8 mouse cellular contexts compared by ENCODE assay signal in genomic region chr15:77013753-77014241, GRCm38 (mm10). TPM values are rescaled to one million over a fixed set of nuclear protein-coding genes. Genes with fewer than 3 reads are reported as not detected.
A peak's percentile ranks its signal among the peaks of the same experiment; 100 is the strongest.
DNase-seq lines count a peak whose midpoint lies in the region; ATAC-seq and TF ChIP-seq lines count a peak whose summit lies in the region.
"Had no signal": no experiment of that assay in that cellular context is flagged by ENCODE, and none has a peak within 500 bp of the region (broad histone marks: within the 10 kb centered on the region; RNA-seq: fewer than 3 reads in every experiment).

No protein-coding gene starts in this region.

- no peak overlapping the region for H3K27ac ChIP-seq in cortical plate, adult 2 months (ENCODE audit: insufficient read depth, low read length)
- peak overlapping the region; percentile 98 for H3K27ac ChIP-seq in heart, embryonic 15.5 days
- H3K27ac ChIP-seq: macrophage had no signal

- no peaks in the 10 kb centered on the region; the same call in 1 of the 2 replicates for H3K36me3 ChIP-seq in heart, embryonic 15.5 days

- peak overlapping the region; percentile 55 for H3K4me2 ChIP-seq in heart, embryonic 15.5 days

- no peak for TF ChIP-seq CTCF in cortical plate, adult 2 months (IDR thresholded peaks at IDR 0.05; ENCODE audit: extremely low read depth, insufficient read depth, low read length)

- 5% methylated on average over 15 of the region's 15 CpGs for WGBS in heart, embryonic 15.5 days

- ATAC-seq in heart, embryonic 15.5 days (replicated peaks; ENCODE audit: insufficient number of reproducible peaks, insufficient read depth, low FRiP score, low read depth): peak; percentile 86

- no peaks in the 10 kb centered on the region for H3K27me3 ChIP-seq in heart, embryonic 15.5 days

- no peaks in the 10 kb centered on the region for H3K9me3 ChIP-seq in heart, embryonic 15.5 days (replicated peaks)

- H3K4me1 ChIP-seq in cortical plate, adult 2 months (ENCODE audit: control insufficient read depth, insufficient read depth, low read length): no peaks in the 10 kb centered on the region
- peaks cover 75% of the 10 kb centered on the region for H3K4me1 ChIP-seq in heart, embryonic 15.5 days (replicated peaks)

- TF ChIP-seq POLR2A in cortical plate, adult 2 months (IDR thresholded peaks at IDR 0.05; ENCODE audit: extremely low read depth, insufficient read depth, low read length): peak; percentile 28; the same call in 1 of the 2 replicates

- peak; percentile 72 for DNase-seq in NIH3T3 (ENCODE audit: low read depth)
- DNase-seq in kidney, postnatal 14 days: peak; percentile 66
- DNase-seq in neural tube, embryonic 10.5 days (ENCODE audit: extremely low spot score, low spot score): peak; percentile 31
- DNase-seq in spleen, postnatal 36 days (ENCODE audit: low spot score in 2 of 2): no peak
- no peak for DNase-seq in spleen, postnatal 14 days (ENCODE audit: low spot score in 2 of 2)

- peak overlapping the region; percentile 46 for H3K9ac ChIP-seq in heart, embryonic 15.5 days

- no peak overlapping the region for H3K4me3 ChIP-seq in cortical plate, adult 2 months (ENCODE audit: insufficient read depth, low read length)
- peak overlapping the region; percentile 36 for H3K4me3 ChIP-seq in heart, embryonic 15.5 days

RNA-seq across cellular contexts. Expression of gene Apol6, which starts 30.7 kb away (rescaled TPM):
- polyA plus RNA-seq in cortical plate, adult 2 months (2012; rRNA removed): 0.10 and 0.11 TPM in 2 replicates
- polyA plus RNA-seq in heart, embryonic 15.5 days (2015; fragmentation: Nextera tagmentation; extraction: Ambion mirVana): 0.19 and 0.26 TPM in 2 replicates
- polyA plus RNA-seq: macrophage had no signal

RNA-seq across cellular contexts. Expression of gene Mb, which starts 36.7 kb away (rescaled TPM):
- 0.15 and 0.26 TPM in 2 replicates for polyA plus RNA-seq in cortical plate, adult 2 months (2012; rRNA removed)
- 776 and 844 TPM in 2 replicates for polyA plus RNA-seq in heart, embryonic 15.5 days (2015; fragmentation: Nextera tagmentation; extraction: Ambion mirVana)
- polyA plus RNA-seq: macrophage had no signal

Comparison
In these comparisons a context has a peak if more than half of its experiments do, and no peak if none do; other contexts are left out.
1. DNase-seq: peak in NIH3T3 (single experiment), kidney, postnatal 14 days (single experiment) and neural tube, embryonic 10.5 days (single experiment); none in spleen, postnatal 36 days (0 of 2) and spleen, postnatal 14 days (0 of 2).
2. RNA of gene Mb, which starts 36.7 kb away (polyA plus RNA-seq): 776 to 844 TPM in heart, embryonic 15.5 days; 0.15 to 0.26 TPM in cortical plate, adult 2 months; every median in the first group is over 100 times any median in the second.